Mouse (Mus musculus): ENCODE measurements around the gene Copz2.

DNA sequence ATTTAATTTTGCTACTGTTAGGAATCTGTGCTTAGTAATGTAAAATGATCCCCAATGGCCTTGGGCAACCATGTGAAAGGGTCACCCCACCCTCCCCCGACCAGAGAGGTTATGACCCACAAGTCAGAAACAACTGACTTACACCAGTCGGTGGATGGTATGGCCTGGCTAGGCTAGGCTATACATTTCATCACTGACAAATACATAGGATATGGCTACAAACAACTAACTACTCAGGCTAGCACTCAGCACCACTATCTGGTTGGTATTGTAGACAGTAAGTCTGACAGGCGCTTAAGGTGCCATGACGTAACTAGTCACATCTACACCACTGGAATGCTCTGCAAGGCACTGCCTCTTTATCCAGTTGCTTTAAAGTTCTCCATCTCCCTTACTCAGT lies 36.2 kb upstream of the Copz2 start:
- TF ChIP-seq TAL1 (IDR thresholded peaks at IDR 0.05; ENCODE audit: low read length) (no peak), GATA1 (IDR thresholded peaks at IDR 0.05; ENCODE audit: low read length) (no peak)
